Mouse (Mus musculus) small intestine, adult 2 months (tissue): ENCODE results near the gene Echdc1.

ENCODE experiments used
- CTCF ChIP-seq: fragments of 200-500 bp; IDR thresholded peaks from 2 replicates; pipeline ENCODE4 v1.5.1; 2012; ENCODE audit warnings: low read depth, mild to moderate bottlenecking, control low read depth, inconsistent platforms, low read length, moderate library complexity, mixed read lengths; ENCODE audit not compliant: insufficient replicate concordance, insufficient read length; ENCODE audit errors: extremely low read depth
- POLR2A ChIP-seq: fragments of 200-500 bp; IDR thresholded peaks from 2 replicates; pipeline ENCODE4 v1.6.1; 2012; ENCODE audit warnings: low read depth, mild to moderate bottlenecking, control low read depth, inconsistent platforms, low read length, moderate library complexity

- no peak for TF ChIP-seq POLR2A
- no peak for TF ChIP-seq CTCF
Observed at GRCm38 (mm10) chr10:29374065-29374464, 61.1 kb downstream of the Echdc1 start.
